Mouse (Mus musculus) stomach, postnatal 0 days (tissue): Measurements from ENCODE around the gene Pdss2. TPM values are rescaled to one million over a fixed set of nuclear protein-coding genes. Genes with fewer than 3 reads are reported as not detected.
A peak's percentile ranks its signal among the peaks of the same experiment; 100 is the strongest.

Experiments
- ATAC-seq: fragments of 200-750 bp; cut with Nextera tagmentation; 2 replicates; pipeline ENCODE4 v1.8.0; 2017; ENCODE audit not compliant: low FRiP score, low TSS enrichment
- DNase-seq: peaks from one replicate; pipeline ENCODE4 v3.0.0-alpha.2; 2016; ENCODE audit warnings: low spot score
- H3K27ac ChIP-seq: fragments of 300-500 bp; sonication (generic); replicated peaks from 2 replicates; pipeline ENCODE4 v1.5.1; 2014; ENCODE audit warnings: mild to moderate bottlenecking, control low read depth
- H3K27me3 ChIP-seq: fragments of 300-500 bp; sonication (generic); 2 replicates; pipeline ENCODE4 v1.6.1; 2014; ENCODE audit warnings: low read length; ENCODE audit not compliant: control insufficient read depth, insufficient read depth
- H3K36me3 ChIP-seq: fragments of 300-500 bp; sonication (generic); 2 replicates; pipeline ENCODE4 v1.6.1; 2014; ENCODE audit warnings: low read length, mixed read lengths; ENCODE audit not compliant: control insufficient read depth, insufficient read depth
- H3K4me1 ChIP-seq: fragments of 300-500 bp; sonication (generic); replicated peaks from 2 replicates; pipeline ENCODE4 v1.6.1; 2014; ENCODE audit warnings: antibody characterized with exemption; ENCODE audit not compliant: control insufficient read depth, insufficient read depth
- H3K4me2 ChIP-seq: fragments of 300-500 bp; sonication (generic); replicated peaks from 2 replicates; pipeline ENCODE4 v1.6.1; 2014; ENCODE audit warnings: low read depth, mild to moderate bottlenecking, control low read depth, moderate library complexity
- H3K4me3 ChIP-seq: fragments of 300-500 bp; sonication (generic); 2 replicates; pipeline ENCODE4 v1.5.1; 2014; ENCODE audit warnings: low read depth, low read length, control low read depth
- H3K9ac ChIP-seq: fragments of 300-500 bp; sonication (generic); 2 replicates; pipeline ENCODE4 v1.6.1; 2014; ENCODE audit warnings: mild to moderate bottlenecking, low read length, control low read depth, mixed read lengths
- H3K9me3 ChIP-seq: fragments of 300-500 bp; sonication (generic); 2 replicates; pipeline ENCODE4 v1.6.1; 2016; ENCODE audit warnings: low read length; ENCODE audit not compliant: control insufficient read depth
- CTCF ChIP-seq: IDR thresholded peaks from 2 replicates; pipeline ENCODE4 v1.5.1; 2016; ENCODE audit warnings: antibody characterized with exemption, low read depth, mild to moderate bottlenecking, moderate library complexity
- EP300 ChIP-seq: optimal IDR thresholded peaks from 2 replicates; pipeline ENCODE3; 2016; ENCODE audit warnings: antibody characterized with exemption
- WGBS: fragments of 180-500 bp; shearing (Covaris S2); extraction: QIAGEN DNeasy Blood & Tissue Kit; methylation state at CpG from one replicate; pipeline ENCODE4 v1.1.7; 2014; 5-methylcytosine and 5-hydroxymethylcytosine counted together
- polyA plus RNA-seq: library from polyadenylated mRNA; unstranded; fragments of >200 nt; fragmentation: Nextera tagmentation; extraction: Ambion mirVana; gene quantifications from 2 replicates; pipeline ENCODE4 v1.2.1, GENCODE M21; 2015

Pdss2 gene
- polyA plus RNA-seq, 1 experiment from 2014 or later: 6.2 TPM

DNA sequence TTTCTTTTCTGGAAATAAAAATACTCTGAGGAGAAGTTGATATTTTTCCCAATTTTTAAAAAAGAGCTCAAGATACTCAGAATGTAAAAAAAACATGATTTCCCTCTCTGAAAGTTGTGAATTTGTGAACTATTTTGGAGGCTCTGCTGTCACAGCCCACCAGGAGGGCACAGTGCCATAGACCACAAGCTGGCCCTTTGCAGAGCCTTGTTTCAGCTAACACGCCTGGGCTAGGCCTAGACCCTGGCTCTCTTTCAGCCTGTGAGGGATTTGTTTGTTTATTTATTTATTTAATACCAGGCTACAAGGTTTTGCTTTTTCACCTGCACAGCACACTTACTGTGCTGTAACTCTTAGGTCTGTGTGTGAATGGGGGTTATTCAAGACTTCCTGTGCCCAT lies 64.3 kb downstream of the Pdss2 start:
- H3K4me2 ChIP-seq: no peak overlapping the region
- no peaks in the 10 kb centered on the region for H3K4me1 ChIP-seq
- 77% methylated on average over 1 of the region's 1 CpGs for WGBS
- no peaks in the 10 kb centered on the region for H3K36me3 ChIP-seq
- H3K4me3 ChIP-seq: no peak overlapping the region
- TF ChIP-seq CTCF: no peak
- no peak for TF ChIP-seq EP300
- H3K27ac ChIP-seq: no peak overlapping the region
- no peak overlapping the region for H3K9ac ChIP-seq
- no peak for ATAC-seq
- H3K27me3 ChIP-seq: no peaks in the 10 kb centered on the region
- DNase-seq: no peak
- no peaks in the 10 kb centered on the region for H3K9me3 ChIP-seq

DNA sequence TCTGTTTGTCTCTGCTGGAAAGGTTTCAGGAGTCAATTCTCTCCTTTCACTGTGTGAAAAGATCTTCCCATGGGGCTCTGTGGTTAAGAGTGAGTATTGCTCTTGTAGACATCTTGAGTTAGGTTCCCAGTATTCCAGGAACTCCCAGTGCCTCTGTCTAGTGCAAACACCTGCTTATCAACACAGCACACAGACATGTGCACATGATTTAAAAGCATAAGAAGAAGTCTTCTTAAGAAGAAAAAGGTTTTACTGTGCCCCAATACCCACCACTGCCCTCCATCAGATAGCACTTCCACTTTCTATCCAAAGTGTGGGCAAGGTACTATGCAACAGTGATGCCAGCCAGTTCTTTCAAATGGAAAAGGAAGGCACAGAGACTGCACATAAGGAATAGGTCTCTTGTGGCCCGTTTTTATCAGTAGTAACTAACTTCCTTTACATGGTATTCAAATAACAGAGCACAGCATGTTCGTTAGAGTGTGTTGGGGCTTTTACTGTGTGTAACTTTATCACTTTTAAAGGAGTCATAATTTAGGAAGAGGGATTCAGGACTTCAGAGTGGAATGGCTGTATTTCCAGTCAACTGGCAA lies 69.4 kb downstream of the Pdss2 start:
- no peak for DNase-seq
- no peaks in the 10 kb centered on the region for H3K27me3 ChIP-seq
- no peak overlapping the region for H3K4me3 ChIP-seq
- WGBS: 64% methylated on average over 2 of the region's 2 CpGs
- H3K36me3 ChIP-seq: no peaks in the 10 kb centered on the region
- no peak for TF ChIP-seq EP300
- H3K4me2 ChIP-seq: no peak overlapping the region
- no peak overlapping the region for H3K9ac ChIP-seq
- H3K9me3 ChIP-seq: no peaks in the 10 kb centered on the region
- no peak for ATAC-seq
- no peaks in the 10 kb centered on the region for H3K4me1 ChIP-seq
- no peak overlapping the region for H3K27ac ChIP-seq

DNA sequence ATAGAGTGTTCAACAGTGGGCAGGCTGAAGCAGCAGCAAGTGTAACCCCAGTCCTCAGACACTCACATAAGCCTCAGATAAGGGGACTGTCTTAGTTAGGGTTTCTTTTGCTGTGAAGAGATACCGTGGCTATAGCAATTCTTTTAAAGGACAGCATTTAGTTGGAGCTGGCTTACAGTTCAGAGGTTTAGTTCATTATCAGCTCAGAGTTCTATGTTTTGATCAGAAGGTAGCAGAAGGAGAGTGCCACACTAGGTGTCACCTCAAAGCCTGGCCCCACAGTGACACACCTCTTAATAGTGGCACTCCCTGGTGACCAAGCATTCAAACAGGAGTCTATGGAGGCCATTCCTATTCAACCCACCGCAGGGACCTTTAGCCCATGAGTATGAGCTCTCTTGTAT lies 70.0 kb downstream of the Pdss2 start:
- no peak overlapping the region for H3K27ac ChIP-seq
- no peaks in the 10 kb centered on the region for H3K9me3 ChIP-seq
- H3K27me3 ChIP-seq: no peaks in the 10 kb centered on the region
- no peak overlapping the region for H3K4me2 ChIP-seq
- 75% methylated on average over 2 of the region's 2 CpGs for WGBS
- ATAC-seq: peak; percentile 96
- H3K4me3 ChIP-seq: no peak overlapping the region
- peak; percentile 47 for DNase-seq
- H3K9ac ChIP-seq: no peak overlapping the region
- no peaks in the 10 kb centered on the region for H3K36me3 ChIP-seq
- H3K4me1 ChIP-seq: no peaks in the 10 kb centered on the region
- no peak for TF ChIP-seq CTCF
- no peak for TF ChIP-seq EP300

DNA sequence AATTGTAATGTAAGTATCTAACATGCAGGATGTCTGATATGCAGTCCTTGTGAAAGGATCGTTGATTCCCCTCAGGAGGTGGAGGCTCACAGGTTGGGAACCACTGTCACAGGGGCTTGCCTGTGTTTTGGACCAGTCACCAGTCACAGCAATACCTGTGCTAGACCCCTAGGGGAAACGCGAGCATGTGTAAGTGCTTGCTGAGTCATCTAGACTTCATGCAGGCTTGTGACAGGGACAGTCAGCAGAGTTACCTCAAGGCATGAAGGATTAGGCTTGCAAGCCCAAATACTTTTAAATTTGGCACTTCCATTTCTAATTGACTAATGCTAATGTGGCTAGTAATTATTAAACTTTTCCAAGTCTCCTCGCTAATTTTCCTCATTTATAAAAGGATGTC lies 71.2 kb downstream of the Pdss2 start:
- Histone ChIP-seq H3K4me2 (no peak overlapping the region), H3K9me3 (no peaks in the 10 kb centered on the region), H3K27me3 (no peaks in the 10 kb centered on the region), H3K9ac (no peak overlapping the region), H3K36me3 (no peaks in the 10 kb centered on the region), H3K27ac (no peak overlapping the region), H3K4me3 (no peak overlapping the region), H3K4me1 (no peaks in the 10 kb centered on the region)
- 73% methylated on average over 4 of the region's 4 CpGs for WGBS
- 0 out of 2 replicates have a peak, but pooled peaks have one; percentile 23 for TF ChIP-seq CTCF
- no peak for TF ChIP-seq EP300
- ATAC-seq (no peak), DNase-seq (no peak)

GRCm38 (mm10) chr10:43294331-43294730 lies 73.0 kb downstream of the Pdss2 start:
- no peaks in the 10 kb centered on the region for H3K36me3 ChIP-seq
- H3K9me3 ChIP-seq: no peaks in the 10 kb centered on the region
- no peak overlapping the region for H3K4me2 ChIP-seq
- 90% methylated on average over 4 of the region's 4 CpGs for WGBS
- DNase-seq (no peak), ATAC-seq (no peak)
- no peaks in the 10 kb centered on the region for H3K27me3 ChIP-seq
- H3K4me1 ChIP-seq: no peaks in the 10 kb centered on the region
- TF ChIP-seq CTCF (no peak), EP300 (no peak)
- H3K4me3 ChIP-seq: no peak overlapping the region
- no peak overlapping the region for H3K27ac ChIP-seq
- no peak overlapping the region for H3K9ac ChIP-seq

- H3K4me2 ChIP-seq: no peak overlapping the region
- no peak overlapping the region for H3K4me3 ChIP-seq
- H3K27ac ChIP-seq: no peak overlapping the region
- H3K9me3 ChIP-seq: no peaks in the 10 kb centered on the region
- 42% methylated on average over 5 of the region's 5 CpGs for WGBS
- H3K27me3 ChIP-seq: no peaks in the 10 kb centered on the region
- no peak for TF ChIP-seq EP300
- no peak for TF ChIP-seq CTCF
- ATAC-seq (peak; percentile 70; the same call in 1 of the 2 replicates), DNase-seq (peak; percentile 41)
- peaks cover 7% of the 10 kb centered on the region; the same call in 1 of the 2 replicates for H3K4me1 ChIP-seq
- H3K36me3 ChIP-seq: no peaks in the 10 kb centered on the region
- H3K9ac ChIP-seq: no peak overlapping the region
These were observed 87.0 kb downstream of the Pdss2 start for GRCm38 (mm10) chr10:43308105-43308810.
